Mouse (Mus musculus): Measurements from ENCODE around the gene Mtx1. TPM values are rescaled to one million over a fixed set of nuclear protein-coding genes. Genes with fewer than 3 reads are reported as not detected.
A peak's percentile ranks its signal among the peaks of the same experiment; 100 is the strongest.

The Mtx1 gene
- polyA plus RNA-seq, 1 experiment from 2014 or later: 183 TPM

DNA sequence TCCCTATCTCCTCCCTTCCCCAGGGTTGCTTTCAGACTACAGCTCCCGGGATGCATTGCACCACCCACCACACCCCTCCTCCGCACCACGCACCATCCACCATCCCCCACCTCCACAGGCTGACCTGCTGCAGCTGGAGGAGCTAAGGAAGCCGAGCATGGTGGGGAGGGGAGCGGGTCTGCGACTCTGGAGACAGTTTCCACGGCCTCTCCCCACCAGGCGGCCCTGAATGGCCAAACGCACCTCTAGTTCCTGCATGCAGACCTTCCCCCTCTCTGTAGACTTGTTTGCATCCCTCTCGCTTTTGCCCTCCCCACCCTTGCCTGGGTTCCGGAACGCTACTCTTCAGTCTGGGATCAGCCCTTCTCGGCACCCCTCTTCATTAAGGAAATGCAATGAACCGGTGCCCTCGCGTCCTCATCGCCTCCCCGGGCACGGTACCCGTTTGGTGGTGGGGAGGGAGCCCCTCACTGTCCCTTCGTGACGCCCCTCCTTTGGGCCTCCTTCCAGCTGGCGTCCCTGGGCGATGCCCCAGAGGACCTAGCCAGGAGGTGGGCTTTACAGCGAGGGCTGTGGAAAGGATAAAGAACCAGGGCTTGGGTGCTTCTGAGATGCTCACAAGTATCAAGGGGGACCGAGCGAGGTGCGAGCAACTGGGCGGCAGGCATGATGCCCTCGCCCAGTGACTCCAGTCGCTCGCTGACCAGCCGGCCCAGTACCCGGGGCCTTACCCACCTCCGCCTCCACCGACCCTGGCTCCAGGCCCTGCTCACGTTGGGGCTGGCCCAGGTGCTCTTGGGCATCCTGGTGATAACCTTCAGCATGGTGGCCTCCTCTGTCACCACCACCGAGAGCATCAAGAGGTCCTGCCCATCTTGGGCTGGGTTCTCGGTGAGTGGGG lies 43.6 kb downstream of the Mtx1 start, which contains the start of gene Fam189b:
Gene Fam189b (plus strand): TSS at position 86 of the 901 bp plus-strand sequence.
- peaks cover 22% of the 10 kb centered on the region for H3K4me1 ChIP-seq (replicated peaks; ENCODE audit: control insufficient read depth, insufficient read depth, low read length)
- peak within 1 kb of the TSS; percentile 93 for H3K4me2 ChIP-seq (ENCODE audit: low read length)
- peaks cover 11% of the 10 kb centered on the region for H3K36me3 ChIP-seq (ENCODE audit: control insufficient read depth, insufficient read depth)
- WGBS: 3% methylated on average over 39 of the region's 39 CpGs
- peak within 1 kb of the TSS; percentile 82 for H3K27ac ChIP-seq (ENCODE audit: low read length)
- H3K9ac ChIP-seq (replicated peaks; ENCODE audit: low read depth, low read length): peak within 1 kb of the TSS; percentile 89
- H3K4me3 ChIP-seq (replicated peaks; ENCODE audit: low read length): peak within 1 kb of the TSS; percentile 65
- peak; percentile 96 for ATAC-seq
- H3K27me3 ChIP-seq (replicated peaks; ENCODE audit: control insufficient read depth, insufficient read depth, low read length): no peaks in the 10 kb centered on the region
- no peaks in the 10 kb centered on the region for H3K9me3 ChIP-seq (ENCODE audit: control insufficient read depth, low read length)

DNA sequence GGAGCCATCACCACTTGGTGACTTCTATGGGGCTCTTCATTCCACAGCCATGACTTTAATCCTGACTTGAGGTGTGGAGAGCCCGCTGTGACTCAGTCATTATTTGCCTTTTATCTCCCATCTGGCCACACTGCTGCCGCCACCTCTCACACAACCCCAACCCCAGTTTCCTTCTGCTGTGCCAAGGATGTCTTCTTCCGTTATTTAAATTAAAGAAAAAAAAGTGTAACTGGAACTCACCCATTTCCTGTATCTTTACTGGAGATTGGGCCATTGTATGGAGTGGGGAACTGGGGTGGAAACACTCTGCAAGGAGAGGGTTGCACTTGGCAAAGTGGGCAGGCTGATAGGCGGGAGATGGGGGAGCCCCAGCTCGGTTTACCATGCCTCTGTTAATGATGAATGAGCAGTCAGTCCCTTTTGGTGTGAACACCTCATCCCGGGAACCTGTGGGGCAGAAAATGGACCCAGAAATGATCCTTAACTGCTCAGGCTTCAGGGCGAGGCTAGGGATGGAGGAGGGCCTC lies 44.3 kb downstream of the Mtx1 start:
- peak overlapping the region; percentile 89; the same call in 1 of the 2 replicates for H3K9ac ChIP-seq (replicated peaks; ENCODE audit: low read depth, low read length)
- peak overlapping the region; percentile 38 for H3K27ac ChIP-seq (ENCODE audit: low read length)
- WGBS: 50% methylated on average over 7 of the region's 7 CpGs
- H3K27me3 ChIP-seq (replicated peaks; ENCODE audit: control insufficient read depth, insufficient read depth, low read length): no peaks in the 10 kb centered on the region
- peak overlapping the region; percentile 65 for H3K4me3 ChIP-seq (replicated peaks; ENCODE audit: low read length)
- peaks cover 27% of the 10 kb centered on the region for H3K4me1 ChIP-seq (replicated peaks; ENCODE audit: control insufficient read depth, insufficient read depth, low read length)
- no peaks in the 10 kb centered on the region for H3K9me3 ChIP-seq (ENCODE audit: control insufficient read depth, low read length)
- ATAC-seq: peak; percentile 28
- peaks cover 11% of the 10 kb centered on the region for H3K36me3 ChIP-seq (ENCODE audit: control insufficient read depth, insufficient read depth)
- H3K4me2 ChIP-seq (ENCODE audit: low read length): peak overlapping the region; percentile 93

DNA sequence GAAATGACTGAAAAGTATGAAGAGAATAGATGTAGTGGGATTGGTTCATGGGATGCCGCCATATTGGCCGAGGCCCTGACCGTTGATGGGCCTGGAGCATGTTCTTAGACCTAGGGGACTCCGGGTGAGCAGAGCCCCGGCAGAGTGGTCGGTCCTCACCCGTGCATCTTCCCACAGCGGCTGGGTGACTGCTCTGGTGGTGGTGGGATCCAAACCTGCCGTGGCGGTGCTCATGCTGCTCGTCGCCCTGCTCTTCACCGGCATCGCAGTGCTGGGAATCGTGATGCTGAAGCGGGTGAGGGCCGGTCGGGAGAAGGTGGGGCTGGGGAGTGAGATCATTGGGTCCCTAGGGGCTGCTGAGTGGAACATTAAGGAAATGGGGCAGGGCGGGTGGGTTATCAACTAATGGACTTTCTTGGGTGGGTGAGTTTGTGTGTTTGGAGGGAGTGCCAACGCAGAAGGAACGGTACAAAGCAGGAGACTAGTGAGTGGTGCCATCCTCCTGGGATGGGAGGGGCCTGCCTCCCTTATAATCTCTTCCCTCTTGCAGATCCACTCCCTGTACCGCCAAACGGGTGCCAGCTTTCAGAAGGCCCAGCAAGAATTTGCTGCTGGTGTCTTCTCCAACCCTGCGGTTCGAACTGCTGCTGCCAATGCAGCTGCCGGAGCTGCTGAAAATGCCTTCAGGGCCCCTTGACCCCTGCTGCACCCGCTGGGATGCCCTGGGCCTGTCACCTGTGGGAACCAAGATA lies 45.0 kb downstream of the Mtx1 start:
- ATAC-seq: no peak
- WGBS: 93% methylated on average over 27 of the region's 27 CpGs
- peaks cover 29% of the 10 kb centered on the region for H3K4me1 ChIP-seq (replicated peaks; ENCODE audit: control insufficient read depth, insufficient read depth, low read length)
- H3K36me3 ChIP-seq (ENCODE audit: control insufficient read depth, insufficient read depth): peaks cover 11% of the 10 kb centered on the region
- H3K4me2 ChIP-seq (ENCODE audit: low read length): no peak overlapping the region
- H3K4me3 ChIP-seq (replicated peaks; ENCODE audit: low read length): no peak overlapping the region
- H3K27ac ChIP-seq (ENCODE audit: low read length): no peak overlapping the region; the same call in 1 of the 2 replicates
- no peaks in the 10 kb centered on the region for H3K27me3 ChIP-seq (replicated peaks; ENCODE audit: control insufficient read depth, insufficient read depth, low read length)
- H3K9me3 ChIP-seq (ENCODE audit: control insufficient read depth, low read length): no peaks in the 10 kb centered on the region
- no peak overlapping the region for H3K9ac ChIP-seq (replicated peaks; ENCODE audit: low read depth, low read length)

DNA sequence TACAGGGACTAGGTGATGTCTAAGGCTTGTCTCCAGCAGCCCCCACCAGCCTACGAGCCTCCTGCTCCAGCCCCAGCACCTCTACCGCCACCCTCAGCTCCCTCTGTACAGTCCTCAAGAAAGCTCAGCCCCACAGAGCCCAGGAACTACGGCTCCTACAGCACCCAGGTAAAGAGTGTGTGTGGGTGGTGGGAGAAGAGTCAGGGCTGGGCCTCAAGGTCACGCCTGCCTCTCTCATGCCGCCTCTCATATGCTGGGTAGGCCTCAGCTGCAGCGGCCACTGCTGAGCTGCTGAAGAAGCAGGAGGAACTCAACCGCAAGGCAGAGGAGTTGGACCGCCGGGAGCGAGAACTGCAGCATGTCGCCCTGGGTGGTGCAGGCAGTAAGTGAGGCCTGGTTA lies 47.8 kb downstream of the Mtx1 start:
- no peak overlapping the region for H3K4me3 ChIP-seq (replicated peaks; ENCODE audit: low read length)
- H3K27me3 ChIP-seq (replicated peaks; ENCODE audit: control insufficient read depth, insufficient read depth, low read length): no peaks in the 10 kb centered on the region
- ATAC-seq: no peak
- WGBS: 94% methylated on average over 11 of the region's 11 CpGs
- H3K36me3 ChIP-seq (ENCODE audit: control insufficient read depth, insufficient read depth): peaks cover 20% of the 10 kb centered on the region
- H3K9me3 ChIP-seq (ENCODE audit: control insufficient read depth, low read length): no peaks in the 10 kb centered on the region
- peaks cover 20% of the 10 kb centered on the region for H3K4me1 ChIP-seq (replicated peaks; ENCODE audit: control insufficient read depth, insufficient read depth, low read length)
- no peak overlapping the region for H3K4me2 ChIP-seq (ENCODE audit: low read length)
- no peak overlapping the region for H3K9ac ChIP-seq (replicated peaks; ENCODE audit: low read depth, low read length)
- H3K27ac ChIP-seq (ENCODE audit: low read length): no peak overlapping the region

DNA sequence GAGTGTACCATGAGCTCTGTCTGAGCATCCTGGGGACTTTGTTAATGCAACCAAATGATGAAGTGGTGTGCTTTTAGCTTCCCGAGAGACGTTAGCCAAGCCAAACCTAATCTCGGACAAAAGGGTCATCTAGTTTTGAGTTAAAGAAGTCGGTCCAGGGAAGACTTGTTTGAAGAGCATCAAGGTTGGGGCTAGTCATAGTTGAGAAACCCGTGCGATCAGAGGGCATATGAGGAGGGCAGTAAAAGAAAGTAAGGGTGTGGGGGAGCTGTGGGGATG lies 48.8 kb downstream of the Mtx1 start:
- peaks cover 13% of the 10 kb centered on the region for H3K4me1 ChIP-seq (replicated peaks; ENCODE audit: control insufficient read depth, insufficient read depth, low read length)
- H3K36me3 ChIP-seq (ENCODE audit: control insufficient read depth, insufficient read depth): peaks cover 28% of the 10 kb centered on the region
- peak overlapping the region; percentile 82 for H3K4me3 ChIP-seq (replicated peaks; ENCODE audit: low read length)
- peak overlapping the region; percentile 84 for H3K4me2 ChIP-seq (ENCODE audit: low read length)
- H3K27me3 ChIP-seq (replicated peaks; ENCODE audit: control insufficient read depth, insufficient read depth, low read length): no peaks in the 10 kb centered on the region
- ATAC-seq: no peak
- H3K9ac ChIP-seq (replicated peaks; ENCODE audit: low read depth, low read length): peak overlapping the region; percentile 67
- 8% methylated on average over 6 of the region's 6 CpGs for WGBS
- no peaks in the 10 kb centered on the region for H3K9me3 ChIP-seq (ENCODE audit: control insufficient read depth, low read length)
- H3K27ac ChIP-seq (ENCODE audit: low read length): no peak overlapping the region

DNA sequence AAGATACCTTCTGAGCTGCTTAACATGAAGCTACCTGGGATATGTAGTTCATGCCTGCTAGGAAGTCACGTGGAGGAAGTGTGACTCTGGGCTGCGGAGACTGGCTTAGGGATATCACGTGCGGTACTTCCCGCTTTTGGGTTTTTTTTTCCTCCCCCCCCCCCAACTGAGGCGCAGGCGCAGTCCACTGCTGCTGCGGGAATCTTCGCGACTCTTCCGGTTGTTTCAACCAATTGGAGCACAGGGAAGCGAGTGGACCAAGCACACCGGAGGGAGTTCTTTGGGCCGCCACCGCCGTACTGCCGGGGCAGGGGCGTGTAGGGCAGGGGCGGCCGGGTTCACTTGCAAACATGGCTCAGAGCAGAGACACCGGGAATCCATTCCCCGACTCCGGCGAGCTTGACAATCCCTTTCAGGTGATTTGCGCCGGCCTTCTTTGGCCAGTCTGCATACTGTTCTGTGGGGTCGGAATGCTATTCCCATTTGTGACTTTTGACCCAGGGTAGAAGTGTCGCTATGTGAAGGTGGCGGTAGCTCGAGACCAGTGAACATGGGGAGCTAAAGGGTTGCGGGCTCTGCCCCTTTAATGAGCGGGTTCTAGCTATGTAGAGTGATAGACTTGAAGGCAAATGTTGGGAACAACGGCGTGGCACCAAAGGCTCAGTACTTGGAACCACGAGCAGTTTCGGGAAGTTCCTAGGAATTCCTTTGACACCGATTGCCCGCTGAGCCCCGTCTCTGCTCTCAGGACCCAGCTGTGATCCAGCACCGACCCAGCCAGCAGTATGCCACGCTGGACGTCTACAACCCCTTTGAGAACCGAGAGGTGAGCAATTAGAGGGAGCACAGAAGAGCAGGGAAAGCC lies 49.4 kb downstream of the Mtx1 start, which contains the start of gene Scamp3:
Gene Scamp3 (plus strand): TSS at position 232 of the 865 bp plus-strand sequence.
- no peaks in the 10 kb centered on the region for H3K27me3 ChIP-seq (replicated peaks; ENCODE audit: control insufficient read depth, insufficient read depth, low read length)
- peaks cover 13% of the 10 kb centered on the region for H3K4me1 ChIP-seq (replicated peaks; ENCODE audit: control insufficient read depth, insufficient read depth, low read length)
- peak within 1 kb of the TSS; percentile 39; the same call in 1 of the 2 replicates for H3K27ac ChIP-seq (ENCODE audit: low read length)
- peaks cover 28% of the 10 kb centered on the region for H3K36me3 ChIP-seq (ENCODE audit: control insufficient read depth, insufficient read depth)
- peak; percentile 97 for ATAC-seq
- WGBS: under 1% methylated on average over 42 of the region's 43 CpGs
- peak within 1 kb of the TSS; percentile 84 for H3K4me2 ChIP-seq (ENCODE audit: low read length)
- H3K9me3 ChIP-seq (ENCODE audit: control insufficient read depth, low read length): no peaks in the 10 kb centered on the region
- peak within 1 kb of the TSS; percentile 82 for H3K4me3 ChIP-seq (replicated peaks; ENCODE audit: low read length)
- H3K9ac ChIP-seq (replicated peaks; ENCODE audit: low read depth, low read length): peak within 1 kb of the TSS; percentile 67

DNA sequence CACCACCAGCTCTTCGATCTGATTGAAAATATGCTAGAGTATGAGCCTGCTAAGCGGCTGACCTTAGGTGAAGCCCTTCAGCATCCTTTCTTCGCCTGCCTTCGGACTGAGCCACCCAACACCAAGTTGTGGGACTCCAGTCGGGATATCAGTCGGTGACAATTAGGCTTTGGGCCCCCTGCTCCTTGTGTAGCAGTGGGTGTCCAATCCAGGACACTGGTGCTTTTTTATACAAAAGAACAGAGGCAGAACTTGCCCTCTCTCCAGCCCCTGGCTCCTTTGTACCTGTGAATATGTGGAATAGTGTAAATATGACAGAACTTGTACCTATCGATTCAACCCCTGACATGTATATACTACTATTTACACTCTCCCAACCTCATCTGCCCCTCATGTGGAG lies 50.5 kb downstream of the Mtx1 start:
- Histone ChIP-seq H3K36me3 (ENCODE audit: control insufficient read depth, insufficient read depth) (peaks cover 31% of the 10 kb centered on the region), H3K4me2 (ENCODE audit: low read length) (no peak overlapping the region), H3K9me3 (ENCODE audit: control insufficient read depth, low read length) (no peaks in the 10 kb centered on the region), H3K9ac (replicated peaks; ENCODE audit: low read depth, low read length) (no peak overlapping the region), H3K4me1 (replicated peaks; ENCODE audit: control insufficient read depth, insufficient read depth, low read length) (peaks cover 13% of the 10 kb centered on the region), H3K27me3 (replicated peaks; ENCODE audit: control insufficient read depth, insufficient read depth, low read length) (no peaks in the 10 kb centered on the region), H3K4me3 (replicated peaks; ENCODE audit: low read length) (no peak overlapping the region), H3K27ac (ENCODE audit: low read length) (no peak overlapping the region)
- ATAC-seq: no peak
- WGBS: 86% methylated on average over 7 of the region's 7 CpGs

DNA sequence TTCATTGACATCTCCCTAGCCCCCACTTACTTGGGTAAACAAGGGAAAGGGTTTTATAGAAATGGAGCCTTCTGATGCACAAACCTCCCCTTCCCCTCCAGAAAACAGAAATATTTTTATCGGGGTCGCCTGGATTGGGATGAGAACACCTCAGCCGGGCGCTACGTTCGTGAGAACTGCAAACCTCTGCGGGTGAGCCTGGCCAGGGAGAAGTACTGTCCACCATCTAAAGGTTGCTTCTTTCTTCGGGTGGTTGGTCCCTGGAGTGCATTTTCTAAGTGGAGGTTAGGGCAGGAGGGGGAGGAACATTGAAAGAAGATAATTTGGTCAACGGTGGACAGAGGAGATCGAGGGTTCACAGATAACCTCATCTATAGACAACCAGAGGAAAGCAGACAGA lies 51.3 kb downstream of the Mtx1 start:
- peaks cover 13% of the 10 kb centered on the region for H3K4me1 ChIP-seq (replicated peaks; ENCODE audit: control insufficient read depth, insufficient read depth, low read length)
- H3K27ac ChIP-seq (ENCODE audit: low read length): no peak overlapping the region
- H3K4me3 ChIP-seq (replicated peaks; ENCODE audit: low read length): no peak overlapping the region
- no peak overlapping the region for H3K9ac ChIP-seq (replicated peaks; ENCODE audit: low read depth, low read length)
- peaks cover 28% of the 10 kb centered on the region for H3K36me3 ChIP-seq (ENCODE audit: control insufficient read depth, insufficient read depth)
- H3K9me3 ChIP-seq (ENCODE audit: control insufficient read depth, low read length): no peaks in the 10 kb centered on the region
- 93% methylated on average over 10 of the region's 10 CpGs for WGBS
- H3K27me3 ChIP-seq (replicated peaks; ENCODE audit: control insufficient read depth, insufficient read depth, low read length): no peaks in the 10 kb centered on the region
- ATAC-seq: no peak
- no peak overlapping the region for H3K4me2 ChIP-seq (ENCODE audit: low read length)

Measured in forebrain, embryonic 16.5 days (tissue).